Mouse (Mus musculus) cerebral cortex, adult 2 months (tissue): ENCODE results near the gene Zfp711.

Source experiments
- WGBS: fragments of 180-500 bp; shearing (Covaris S2); methylation state at CpG from one replicate; pipeline ENCODE4 v1.1.7; 2018; 5-methylcytosine and 5-hydroxymethylcytosine counted together

The Zfp711 gene

GRCm38 (mm10) chrX:112600511-112601305 is at the start of gene Zfp711:
Zfp711 (plus strand) TSS chrX:112600526.
- WGBS: 2% methylated on average over 72 of the region's 79 CpGs

GRCm38 (mm10) chrX:112567716-112568115 is 32.6 kb upstream of the Zfp711 start:
- 62% methylated on average over 2 of the region's 2 CpGs for WGBS

GRCm38 (mm10) chrX:112601306-112602120 is 1.2 kb downstream of the Zfp711 start:
- WGBS: 10% methylated on average over 47 of the region's 81 CpGs

- 63% methylated on average over 1 of the region's 1 CpGs for WGBS
Measured at GRCm38 (mm10) chrX:112675525-112675924, 75.2 kb downstream of the Zfp711 start.

- WGBS: 70% methylated on average over 5 of the region's 5 CpGs
Measured at GRCm38 (mm10) chrX:112680605-112681004, 80.3 kb downstream of the Zfp711 start.
